Mouse (Mus musculus) stomach, embryonic 15.5 days (tissue): ENCODE results near the gene Klhdc4. TPM values are rescaled to one million over a fixed set of nuclear protein-coding genes. Genes with fewer than 3 reads are reported as not detected.
A peak's percentile ranks its signal among the peaks of the same experiment; 100 is the strongest.

Experiments used
- ATAC-seq: fragments of 200-750 bp; cut with Nextera tagmentation; 2 replicates; pipeline ENCODE4 v1.8.0; 2017; ENCODE audit warnings: low read depth, moderate number of reproducible peaks, moderate TSS enrichment; ENCODE audit not compliant: insufficient read depth, low FRiP score
- H3K27ac ChIP-seq: fragments of 300-500 bp; sonication (generic); 2 replicates; pipeline ENCODE4 v1.5.1; 2015; ENCODE audit warnings: mild to moderate bottlenecking, inconsistent platforms
- H3K27me3 ChIP-seq: fragments of 300-500 bp; sonication (generic); replicated peaks from 2 replicates; pipeline ENCODE4 v1.6.1; 2015; ENCODE audit warnings: inconsistent platforms
- H3K36me3 ChIP-seq: fragments of 300-500 bp; sonication (generic); 2 replicates; pipeline ENCODE4 v1.6.1; 2015; ENCODE audit warnings: inconsistent platforms
- H3K4me1 ChIP-seq: fragments of 300-500 bp; sonication (generic); 2 replicates; pipeline ENCODE4 v1.6.1; 2015; ENCODE audit warnings: inconsistent platforms
- H3K4me2 ChIP-seq: fragments of 300-500 bp; sonication (generic); 2 replicates; pipeline ENCODE4 v1.6.1; 2015; ENCODE audit warnings: mild to moderate bottlenecking, inconsistent platforms
- H3K4me3 ChIP-seq: fragments of 300-500 bp; sonication (generic); replicated peaks from 2 replicates; pipeline ENCODE4 v1.5.1; 2015; ENCODE audit warnings: inconsistent platforms
- H3K9ac ChIP-seq: fragments of 300-500 bp; sonication (generic); 2 replicates; pipeline ENCODE4 v1.6.1; 2015; ENCODE audit warnings: inconsistent platforms
- H3K9me3 ChIP-seq: fragments of 300-500 bp; sonication (generic); 2 replicates; pipeline ENCODE4 v1.6.1; 2016; ENCODE audit warnings: inconsistent platforms
- WGBS: fragments of 180-500 bp; shearing (Covaris S2); methylation state at CpG from one replicate; pipeline ENCODE4 v1.1.7; 2015; 5-methylcytosine and 5-hydroxymethylcytosine counted together
- polyA plus RNA-seq: library from polyadenylated mRNA; unstranded; fragments of >200 nt; fragmentation: Nextera tagmentation; extraction: Ambion mirVana; gene quantifications from 2 replicates; pipeline ENCODE4 v1.2.1, GENCODE M21; 2015

The Klhdc4 gene
- polyA plus RNA-seq, 1 experiment from 2014 or later, result 36.2 TPM

DNA sequence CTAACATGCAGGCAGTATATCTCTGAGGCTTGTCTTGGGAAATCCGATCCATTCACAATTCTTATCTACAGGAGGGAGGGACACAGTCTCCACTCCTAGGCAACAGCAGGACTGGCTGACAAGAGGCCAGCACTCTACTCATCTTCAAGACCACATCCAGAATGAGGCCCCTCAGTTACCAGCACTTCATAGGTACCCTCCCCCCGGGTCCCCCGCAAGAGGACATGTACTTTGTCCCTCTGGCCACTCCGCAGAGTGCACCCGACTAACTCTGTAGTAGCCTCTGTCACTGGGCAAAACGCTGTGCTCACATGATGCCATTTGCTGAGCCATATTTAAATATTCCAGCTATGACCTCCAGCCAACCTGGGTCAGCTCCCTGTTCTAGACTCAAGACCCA is 31.0 kb downstream of the Klhdc4 start:
- Histone ChIP-seq H3K9me3 (no peaks in the 10 kb centered on the region), H3K4me3 (no peak overlapping the region), H3K4me2 (no peak overlapping the region), H3K27ac (no peak overlapping the region), H3K36me3 (peaks cover 39% of the 10 kb centered on the region), H3K9ac (no peak overlapping the region), H3K27me3 (no peaks in the 10 kb centered on the region), H3K4me1 (no peaks in the 10 kb centered on the region)
- ATAC-seq, result no peak
- 85% methylated on average over 6 of the region's 6 CpGs for WGBS

DNA sequence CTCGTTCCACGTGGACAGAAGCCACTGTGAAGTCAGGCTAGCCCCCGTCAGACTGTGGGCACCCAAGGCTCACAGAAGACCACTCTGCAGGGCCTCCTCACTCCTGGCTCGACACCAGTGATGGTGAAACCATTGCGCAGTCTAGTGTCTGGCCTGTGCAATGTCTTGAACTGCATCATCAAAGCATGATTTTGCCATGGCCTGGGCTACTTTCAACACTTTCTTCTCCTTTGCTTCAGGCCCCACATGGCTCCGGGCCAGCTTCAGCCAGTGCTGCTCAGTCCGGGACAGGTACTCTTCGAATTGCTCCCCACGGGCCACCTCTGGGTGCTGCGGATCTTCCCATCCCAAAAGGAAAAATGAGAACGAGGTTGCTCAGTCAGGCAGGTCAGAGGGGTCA is 33.0 kb downstream of the Klhdc4 start:
- Histone ChIP-seq H3K4me2 (no peak overlapping the region), H3K9me3 (no peaks in the 10 kb centered on the region), H3K4me1 (no peaks in the 10 kb centered on the region), H3K4me3 (no peak overlapping the region), H3K27ac (no peak overlapping the region), H3K9ac (no peak overlapping the region), H3K27me3 (no peaks in the 10 kb centered on the region), H3K36me3 (peaks cover 28% of the 10 kb centered on the region)
- 87% methylated on average over 11 of the region's 11 CpGs for WGBS
- no peak for ATAC-seq

DNA sequence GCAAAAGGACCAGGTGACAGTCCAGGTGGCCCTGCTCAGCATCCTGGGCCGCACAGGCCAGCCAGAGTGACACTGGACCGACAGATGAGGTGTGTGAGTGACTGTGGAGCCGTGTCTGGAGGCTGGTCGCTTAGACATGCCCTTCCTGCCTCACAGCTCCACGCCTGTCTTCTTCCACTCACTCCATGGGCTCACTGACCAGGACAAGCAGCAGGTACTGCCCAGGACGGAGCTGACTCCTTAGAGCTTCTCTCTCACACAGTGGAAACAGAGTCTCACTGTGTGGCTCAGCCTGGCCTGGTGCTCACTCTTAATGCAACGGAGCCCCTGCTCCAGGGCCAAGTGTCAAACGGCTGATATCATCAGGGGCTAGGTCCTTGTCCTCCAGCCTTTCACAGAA is 33.9 kb downstream of the Klhdc4 start:
- no peaks in the 10 kb centered on the region for H3K4me1 ChIP-seq
- no peak overlapping the region for H3K9ac ChIP-seq
- ATAC-seq, result no peak

GRCm38 (mm10) chr8:121794151-121794550 is 35.2 kb downstream of the Klhdc4 start:
- Histone ChIP-seq H3K36me3 (peaks cover 19% of the 10 kb centered on the region), H3K9me3 (no peaks in the 10 kb centered on the region), H3K4me2 (no peak overlapping the region), H3K27ac (no peak overlapping the region), H3K4me1 (no peaks in the 10 kb centered on the region; the same call in 1 of the 2 replicates), H3K27me3 (no peaks in the 10 kb centered on the region), H3K4me3 (no peak overlapping the region), H3K9ac (no peak overlapping the region)
- 44% methylated on average over 3 of the region's 3 CpGs for WGBS
- ATAC-seq, result no peak

More for the DNA sequence above, 33.9 kb downstream of the Klhdc4 start:
- Histone ChIP-seq H3K4me2 (no peak overlapping the region), H3K27me3 (no peaks in the 10 kb centered on the region), H3K9me3 (no peaks in the 10 kb centered on the region), H3K27ac (no peak overlapping the region), H3K36me3 (peaks cover 23% of the 10 kb centered on the region), H3K4me3 (no peak overlapping the region)
- 80% methylated on average over 8 of the region's 8 CpGs for WGBS

DNA sequence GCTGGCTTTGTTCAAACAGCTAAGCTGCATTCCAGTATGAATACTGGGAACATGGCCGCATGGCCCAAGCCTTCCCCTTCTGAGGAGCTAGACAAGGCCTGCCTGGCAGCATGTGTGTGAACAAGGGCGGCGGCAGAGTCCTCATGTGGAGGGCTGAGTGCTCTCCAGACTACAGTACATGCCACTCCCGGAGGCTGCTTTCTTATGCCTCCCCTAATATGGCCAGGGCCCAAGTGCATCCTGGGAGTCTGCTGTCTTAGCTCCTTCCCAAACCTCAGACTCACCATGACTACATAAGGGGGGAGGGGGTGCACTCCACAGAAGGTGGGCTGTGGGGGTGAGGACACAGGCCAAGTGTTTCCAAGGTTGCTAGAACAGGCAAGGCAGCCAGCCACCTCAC is 36.7 kb downstream of the Klhdc4 start:
- Histone ChIP-seq H3K9ac (no peak overlapping the region), H3K27ac (no peak overlapping the region), H3K27me3 (no peaks in the 10 kb centered on the region), H3K36me3 (peaks cover 17% of the 10 kb centered on the region), H3K9me3 (no peaks in the 10 kb centered on the region), H3K4me1 (no peaks in the 10 kb centered on the region; the same call in 1 of the 2 replicates), H3K4me2 (no peak overlapping the region), H3K4me3 (no peak overlapping the region)
- 60% methylated on average over 4 of the region's 4 CpGs for WGBS
- ATAC-seq, result no peak

- ATAC-seq, result no peak
- Histone ChIP-seq H3K9me3 (no peaks in the 10 kb centered on the region), H3K27ac (no peak overlapping the region), H3K27me3 (no peaks in the 10 kb centered on the region), H3K4me3 (no peak overlapping the region), H3K36me3 (peaks cover 14% of the 10 kb centered on the region), H3K4me1 (no peaks in the 10 kb centered on the region; the same call in 1 of the 2 replicates), H3K9ac (no peak overlapping the region), H3K4me2 (no peak overlapping the region)
- 66% methylated on average over 7 of the region's 7 CpGs for WGBS
Observed at GRCm38 (mm10) chr8:121792159-121792558, 37.2 kb downstream of the Klhdc4 start.

DNA sequence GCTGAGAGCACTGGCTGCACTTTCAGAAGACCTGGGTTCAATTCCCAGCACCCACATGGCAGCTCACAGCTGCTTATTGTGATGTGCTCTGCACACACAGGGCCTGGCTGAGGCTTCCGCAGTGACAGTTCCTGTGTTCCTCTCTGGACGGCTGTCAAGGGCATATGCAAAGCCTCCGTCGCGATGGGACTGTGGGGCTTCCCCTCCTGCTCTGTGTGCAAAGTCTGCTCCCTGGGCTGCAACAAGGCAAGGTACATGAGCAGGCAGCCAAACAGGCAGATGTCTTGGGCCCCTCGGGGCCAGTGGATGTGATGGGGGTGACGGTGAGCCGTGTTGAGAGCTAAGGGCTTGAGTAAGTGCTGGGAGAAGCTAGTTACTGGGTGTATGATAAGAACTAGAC is 40.6 kb downstream of the Klhdc4 start:
- H3K27me3 ChIP-seq, result no peaks in the 10 kb centered on the region
- no peak overlapping the region for H3K27ac ChIP-seq
- H3K4me3 ChIP-seq, result no peak overlapping the region
- 82% methylated on average over 8 of the region's 8 CpGs for WGBS
- ATAC-seq, result no peak
- no peak overlapping the region for H3K9ac ChIP-seq
- no peaks in the 10 kb centered on the region for H3K9me3 ChIP-seq
- H3K4me1 ChIP-seq, result no peaks in the 10 kb centered on the region; the same call in 1 of the 2 replicates
- H3K4me2 ChIP-seq, result no peak overlapping the region
- H3K36me3 ChIP-seq, result no peaks in the 10 kb centered on the region

GRCm38 (mm10) chr8:121786542-121786941 is 42.8 kb downstream of the Klhdc4 start:
- Histone ChIP-seq H3K36me3 (no peaks in the 10 kb centered on the region), H3K27ac (no peak overlapping the region), H3K4me2 (no peak overlapping the region), H3K27me3 (no peaks in the 10 kb centered on the region), H3K9ac (no peak overlapping the region), H3K4me3 (no peak overlapping the region), H3K9me3 (no peaks in the 10 kb centered on the region), H3K4me1 (no peaks in the 10 kb centered on the region; the same call in 1 of the 2 replicates)
- WGBS, result 40% methylated on average over 10 of the region's 10 CpGs
- ATAC-seq, result no peak

- 0 out of 2 replicates have a peak, but pooled peaks have one; percentile 25 for ATAC-seq
- Histone ChIP-seq H3K9me3 (no peaks in the 10 kb centered on the region), H3K27me3 (no peaks in the 10 kb centered on the region), H3K4me1 (no peaks in the 10 kb centered on the region), H3K4me3 (no peak overlapping the region), H3K27ac (no peak overlapping the region), H3K9ac (no peak overlapping the region), H3K36me3 (no peaks in the 10 kb centered on the region), H3K4me2 (no peak overlapping the region)
- 53% methylated on average over 5 of the region's 5 CpGs for WGBS
Observed at GRCm38 (mm10) chr8:121782493-121782892, 46.9 kb downstream of the Klhdc4 start.

GRCm38 (mm10) chr8:121773876-121774275 is 55.5 kb downstream of the Klhdc4 start:
- H3K27me3 ChIP-seq, result no peaks in the 10 kb centered on the region
- ATAC-seq, result no peak
- no peak overlapping the region for H3K9ac ChIP-seq
- no peaks in the 10 kb centered on the region for H3K9me3 ChIP-seq
- no peak overlapping the region for H3K4me2 ChIP-seq
- H3K27ac ChIP-seq, result no peak overlapping the region
- 87% methylated on average over 12 of the region's 12 CpGs for WGBS
- H3K4me3 ChIP-seq, result no peak overlapping the region
- H3K36me3 ChIP-seq, result no peaks in the 10 kb centered on the region
- no peaks in the 10 kb centered on the region for H3K4me1 ChIP-seq

- no peak overlapping the region for H3K4me3 ChIP-seq
- H3K4me2 ChIP-seq, result no peak overlapping the region
- H3K9me3 ChIP-seq, result no peaks in the 10 kb centered on the region
- no peak overlapping the region for H3K9ac ChIP-seq
- no peaks in the 10 kb centered on the region for H3K27me3 ChIP-seq
- 35% methylated on average over 19 of the region's 19 CpGs for WGBS
- H3K4me1 ChIP-seq, result no peaks in the 10 kb centered on the region
- no peak for ATAC-seq
- no peak overlapping the region for H3K27ac ChIP-seq
- no peaks in the 10 kb centered on the region for H3K36me3 ChIP-seq
Observed at GRCm38 (mm10) chr8:121770845-121771752, 58.3 kb downstream of the Klhdc4 start.

DNA sequence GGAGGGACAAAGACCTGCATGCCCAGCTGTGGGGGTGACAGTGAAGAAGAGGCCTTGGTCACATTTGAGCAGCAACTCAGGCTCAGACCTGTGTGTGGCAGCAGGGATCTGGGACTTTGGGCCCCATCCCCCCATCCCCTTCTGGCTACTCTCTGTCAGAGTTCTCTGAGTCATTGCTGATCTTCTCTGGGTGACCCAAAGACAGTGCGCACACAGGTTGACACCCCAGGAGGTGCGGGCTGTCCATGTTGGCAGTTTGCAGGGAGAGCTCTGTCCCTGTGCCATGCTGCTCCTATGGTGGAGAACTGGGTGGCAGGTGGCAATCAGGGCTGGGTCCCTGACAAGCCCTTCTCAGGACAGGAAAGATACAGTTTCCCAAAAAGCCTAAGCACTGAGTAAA is 59.7 kb downstream of the Klhdc4 start:
- no peak for ATAC-seq
- H3K27ac ChIP-seq, result no peak overlapping the region

More for the DNA sequence above, 59.7 kb downstream of the Klhdc4 start:
- H3K4me2 ChIP-seq, result no peak overlapping the region
- H3K36me3 ChIP-seq, result no peaks in the 10 kb centered on the region
- no peak overlapping the region for H3K9ac ChIP-seq
- H3K27me3 ChIP-seq, result no peaks in the 10 kb centered on the region
- 86% methylated on average over 2 of the region's 2 CpGs for WGBS
- no peaks in the 10 kb centered on the region for H3K4me1 ChIP-seq
- H3K9me3 ChIP-seq, result no peaks in the 10 kb centered on the region
- no peak overlapping the region for H3K4me3 ChIP-seq
